Mouse (Mus musculus): ENCODE measurements around the gene Sync. TPM values are rescaled to one million over a fixed set of nuclear protein-coding genes. Genes with fewer than 3 reads are reported as not detected.
A peak's percentile ranks its signal among the peaks of the same experiment; 100 is the strongest.

Gene Sync
- total RNA-seq, 2 experiments from 2014 or later = 4.2 to 7.4 TPM

DNA sequence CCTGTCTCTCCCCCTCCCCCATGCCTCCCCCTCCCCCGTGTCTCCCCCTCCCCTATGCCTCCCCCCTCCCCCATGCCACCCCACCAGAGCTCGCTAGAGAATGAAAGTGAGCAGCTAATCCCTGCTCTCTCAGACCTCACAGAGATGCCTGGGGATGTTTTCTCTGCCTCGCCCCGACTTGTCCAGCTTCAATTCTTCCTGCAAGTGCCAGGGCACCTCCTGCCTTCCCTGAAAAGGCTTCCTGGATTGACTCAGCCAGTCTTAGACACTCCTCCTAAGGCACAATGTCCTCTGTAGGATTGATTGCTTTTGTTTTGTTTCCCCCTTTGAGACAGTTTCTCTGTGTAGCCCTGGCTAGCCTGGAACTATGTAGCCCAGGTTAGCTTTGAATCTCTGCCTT, 26.2 kb upstream of the Sync start, which contains the start of gene C77080:
C77080 (minus strand) TSS at position 209 of the 400 bp plus-strand sequence.
- no peak for DNase-seq

DNA sequence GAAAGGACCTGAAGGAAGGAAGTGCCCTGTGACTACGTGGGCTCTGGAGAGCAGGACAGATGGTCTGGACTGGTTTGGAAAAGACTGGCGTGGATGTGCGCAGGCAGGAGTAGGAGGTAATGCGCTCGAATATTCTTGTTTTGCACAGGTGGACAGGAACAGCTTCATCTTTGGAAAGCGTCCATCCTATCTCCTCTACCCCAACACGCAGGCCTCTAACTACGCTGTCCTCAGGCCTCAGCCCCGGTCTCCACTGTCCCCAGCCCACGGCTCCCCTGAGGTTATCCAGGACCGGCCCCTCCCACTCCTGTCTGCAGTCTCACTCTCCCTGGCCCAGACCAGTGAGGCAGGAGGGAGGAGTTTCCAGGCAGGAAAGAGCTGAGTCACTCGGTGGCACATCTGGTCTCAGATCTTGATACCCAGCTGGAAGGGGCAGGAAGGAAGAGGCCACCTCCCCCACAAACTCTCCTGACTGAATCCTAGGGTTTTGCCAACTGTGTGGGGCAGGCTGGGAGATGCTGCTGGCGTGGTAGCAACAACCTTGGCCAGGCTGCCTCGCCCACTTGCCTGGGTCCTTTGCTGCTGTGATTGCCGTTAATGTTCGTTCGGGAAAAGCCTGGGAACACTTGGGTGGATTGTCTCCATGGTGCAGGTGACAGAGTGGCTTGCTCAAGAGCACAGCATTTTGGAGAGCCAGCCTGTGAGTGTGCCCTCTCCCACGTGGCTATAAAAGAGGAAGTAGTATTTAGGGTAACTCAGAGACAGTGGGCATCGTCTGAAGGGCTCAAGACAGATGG, 24.0 kb upstream of the Sync start:
- peak; percentile 68 for DNase-seq

DNA sequence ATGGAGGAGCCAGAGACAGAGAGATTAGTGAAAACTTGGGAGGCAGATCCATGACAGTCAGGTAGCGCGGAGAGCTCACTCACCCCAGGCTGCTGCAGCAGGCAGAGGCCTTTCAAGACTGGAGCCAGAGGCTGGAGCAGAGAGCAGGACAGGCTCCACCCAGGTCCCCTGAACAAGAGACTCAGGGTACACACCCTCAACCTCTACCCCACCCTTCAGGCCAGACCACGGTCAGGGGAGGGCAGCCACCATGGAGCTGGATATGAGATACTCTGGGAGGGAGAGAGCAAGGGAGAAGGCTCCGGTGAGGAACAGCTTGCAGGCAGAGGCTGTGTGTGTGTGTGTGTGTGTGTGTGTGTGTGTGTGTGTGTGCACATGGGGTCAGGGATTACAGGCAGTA, 21.2 kb upstream of the Sync start:
- DNase-seq = no peak

DNA sequence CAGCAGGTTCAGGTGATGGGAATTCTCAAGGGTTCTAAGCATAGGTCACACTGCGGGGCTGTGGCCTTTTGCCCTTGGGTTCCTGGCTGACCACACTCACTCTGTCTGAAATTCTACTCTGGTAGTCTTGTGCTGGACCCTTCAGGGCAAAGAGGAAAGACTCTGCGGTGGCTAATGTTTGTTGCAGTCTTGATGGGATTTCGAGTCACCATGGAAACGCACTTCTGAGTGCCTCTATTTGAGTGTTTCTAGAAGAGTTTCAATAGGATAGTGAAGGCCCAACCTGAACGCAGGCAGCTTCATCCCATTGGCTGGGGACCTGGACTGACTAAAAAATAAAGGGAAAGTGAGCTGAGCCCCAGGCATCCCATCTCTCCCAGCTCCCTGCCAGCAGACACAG, 20.6 kb upstream of the Sync start:
- DNase-seq = no peak

DNA sequence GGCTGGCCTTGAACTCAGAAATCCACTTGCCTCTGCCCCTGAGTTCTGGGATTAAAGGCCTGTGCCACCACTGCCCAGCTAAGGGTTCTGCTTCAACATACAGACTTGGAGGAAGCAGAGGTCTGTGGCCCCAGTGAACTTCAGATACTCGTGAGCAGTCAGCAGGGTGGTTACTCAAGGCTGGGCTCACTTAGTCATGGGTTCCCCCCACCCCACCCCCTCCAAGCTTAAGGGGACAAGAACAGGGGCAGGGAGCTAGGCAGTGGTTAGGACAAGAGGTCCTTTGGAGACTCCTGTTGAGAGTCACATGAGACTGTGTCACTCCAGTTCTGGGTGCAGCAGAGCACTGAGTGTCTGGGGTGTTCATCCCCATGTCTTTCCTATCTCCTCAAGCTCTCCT, 18.7 kb upstream of the Sync start:
- DNase-seq = no peak

DNA sequence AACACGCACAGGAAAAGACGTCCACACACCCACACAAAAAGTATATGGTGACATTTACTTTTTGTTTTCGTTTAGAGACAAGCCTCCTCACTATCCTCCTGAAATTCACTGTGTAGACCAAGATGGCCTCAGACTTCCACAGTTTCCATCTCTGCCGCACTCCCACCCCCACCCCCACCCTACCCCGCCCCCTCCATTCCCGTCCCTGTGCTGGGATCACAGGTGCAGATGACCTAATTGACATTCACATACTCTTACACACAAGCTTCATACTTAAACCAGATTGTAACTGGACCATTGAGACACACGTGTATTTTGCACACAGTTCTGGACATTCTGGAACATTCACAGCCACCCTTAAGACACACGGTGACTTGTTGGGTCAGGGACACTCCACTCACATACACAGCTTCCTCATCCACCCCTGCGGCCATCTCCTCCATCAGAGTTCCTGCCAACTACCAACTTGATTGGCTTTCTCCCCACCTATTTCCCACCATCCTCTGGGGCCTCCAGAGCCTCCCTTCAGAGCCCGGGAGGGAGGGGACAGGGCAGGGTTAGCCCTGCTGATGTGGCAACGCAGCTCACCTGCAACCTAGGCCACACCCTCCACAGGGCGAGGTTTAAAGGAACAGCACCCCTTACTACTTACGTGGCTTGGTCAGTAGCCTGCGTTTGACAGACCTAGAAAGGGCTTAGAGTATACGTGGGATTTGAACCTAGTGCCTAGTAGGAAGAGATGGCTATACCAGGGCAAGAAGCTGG, 15.2 kb upstream of the Sync start:
- DNase-seq = no peak

DNA sequence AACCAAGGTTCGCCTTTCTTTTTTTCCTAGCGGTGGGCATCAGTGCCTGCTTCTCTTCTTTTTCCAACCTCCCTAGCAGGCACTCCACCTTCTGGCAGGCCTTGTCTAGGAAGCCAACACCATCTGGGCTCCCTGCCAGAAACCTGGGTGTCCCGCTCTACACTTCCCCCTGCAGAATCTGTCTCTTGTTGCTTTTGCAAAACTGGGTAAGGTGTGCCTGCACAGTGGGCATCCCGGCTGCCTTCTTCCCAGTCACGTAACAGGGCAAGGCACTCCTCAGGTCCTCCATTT, 14.7 kb upstream of the Sync start:
- DNase-seq = peak; percentile 81

DNA sequence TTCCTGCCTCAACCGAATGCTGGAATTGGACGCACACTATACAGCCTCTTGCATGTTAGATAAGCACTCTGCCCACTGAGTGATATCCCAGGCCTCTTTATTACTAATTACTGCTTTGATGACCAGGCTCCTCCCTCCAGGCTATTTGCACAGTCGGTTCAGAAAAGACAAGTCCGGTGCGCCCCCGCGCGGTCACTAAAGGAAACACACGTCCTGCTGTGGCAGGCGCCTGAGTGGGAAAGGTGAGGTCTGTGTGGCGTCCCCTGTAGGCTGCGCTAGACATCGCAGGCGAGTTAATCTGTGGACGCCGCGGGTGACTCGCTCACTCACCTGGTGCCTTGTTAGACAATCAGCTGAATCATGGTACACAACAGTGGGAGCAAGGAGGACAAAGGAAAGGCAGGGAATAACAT, 11.0 kb upstream of the Sync start:
- DNase-seq = peak; percentile 98

DNA sequence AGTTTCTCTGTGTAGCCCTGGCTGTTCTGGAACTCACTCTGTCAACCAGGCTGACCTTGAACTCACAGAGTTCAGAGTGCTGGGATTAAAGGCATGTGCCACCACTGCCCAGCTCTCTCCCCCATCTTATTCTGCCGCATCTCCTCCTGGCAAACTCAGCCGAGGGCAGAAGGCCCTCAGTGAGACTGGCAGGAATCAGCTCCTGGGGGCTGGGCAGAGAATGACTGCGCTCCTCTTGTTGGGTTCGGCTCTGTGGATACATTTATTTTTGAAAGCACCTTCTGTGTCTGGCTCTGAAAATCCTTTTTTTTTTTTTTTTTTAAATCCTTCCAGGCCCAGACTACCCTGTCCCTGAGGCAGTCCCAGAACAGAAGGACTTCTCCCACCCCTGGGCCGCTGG, 4.6 kb upstream of the Sync start:
- DNase-seq = no peak

DNA sequence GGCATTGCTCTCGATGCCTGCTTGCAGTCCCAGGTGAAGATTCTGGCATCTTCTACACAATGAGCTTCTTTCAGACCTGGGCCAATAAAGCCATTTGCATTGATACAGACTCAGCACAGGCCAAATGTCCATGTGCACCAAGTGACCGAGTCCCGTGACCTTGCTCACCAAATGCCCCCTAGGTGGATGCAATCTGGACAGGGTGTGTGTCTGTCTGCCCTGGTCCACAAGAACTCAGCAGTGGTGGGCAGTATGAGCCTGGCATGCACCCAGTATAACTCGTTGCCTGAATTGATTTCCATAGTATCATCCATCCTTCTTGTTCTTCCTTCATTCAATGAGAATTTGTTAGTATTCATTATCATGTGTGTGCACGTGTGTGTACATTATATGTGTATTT, 4.2 kb upstream of the Sync start:
- DNase-seq = no peak

DNA sequence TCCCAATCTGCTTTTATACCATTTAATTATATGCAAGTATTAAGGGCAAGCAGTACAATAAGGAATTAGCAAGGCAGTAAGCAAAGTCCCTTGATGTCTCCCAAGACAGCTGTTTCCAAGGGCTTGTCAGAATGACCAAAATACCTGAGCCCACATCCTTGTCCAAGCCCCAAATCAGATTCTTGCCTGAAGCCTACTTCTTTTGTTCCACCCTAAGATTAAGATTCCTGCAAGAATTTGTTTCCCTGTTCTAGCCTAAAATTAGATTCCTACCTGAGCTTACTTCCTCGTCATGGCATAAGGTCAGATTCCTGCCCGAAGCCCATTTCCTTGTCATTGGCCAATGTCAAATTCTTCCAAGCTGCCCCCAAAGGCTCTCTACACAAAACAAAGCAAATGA, 2.7 kb upstream of the Sync start:
- no peak for DNase-seq

DNA sequence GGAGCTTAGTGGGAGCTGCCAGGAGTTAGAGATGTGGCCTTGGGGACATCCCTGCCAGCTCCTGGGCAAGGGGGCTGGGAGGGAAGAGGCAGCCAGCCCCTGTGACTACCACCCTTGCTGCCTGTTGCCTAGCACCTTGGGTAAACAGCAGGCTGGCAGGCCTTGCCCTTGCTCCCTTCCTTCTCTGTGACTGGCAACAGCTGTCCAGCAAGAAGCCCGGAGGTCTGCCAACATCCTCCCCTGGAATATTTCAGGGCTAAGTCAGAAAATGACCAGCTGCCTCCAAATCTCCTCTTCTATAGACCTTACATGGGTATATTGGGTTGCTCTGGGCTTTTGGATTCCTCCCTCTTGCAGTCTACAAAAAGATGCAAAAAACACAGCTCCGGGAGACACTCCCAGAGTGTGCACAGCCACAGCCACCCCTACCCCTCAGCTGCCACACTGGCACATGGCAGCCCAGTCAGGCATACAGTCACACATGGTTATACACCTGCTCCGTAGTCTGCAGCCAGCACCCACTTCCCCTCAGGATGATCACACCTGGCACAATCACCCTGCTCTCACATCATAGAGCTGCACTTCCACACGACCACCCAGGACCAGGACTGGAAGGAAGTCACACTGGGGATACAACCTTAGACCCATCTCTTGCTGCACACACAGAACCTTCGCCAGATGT, 1.3 kb upstream of the Sync start:
- DNase-seq = no peak

DNA sequence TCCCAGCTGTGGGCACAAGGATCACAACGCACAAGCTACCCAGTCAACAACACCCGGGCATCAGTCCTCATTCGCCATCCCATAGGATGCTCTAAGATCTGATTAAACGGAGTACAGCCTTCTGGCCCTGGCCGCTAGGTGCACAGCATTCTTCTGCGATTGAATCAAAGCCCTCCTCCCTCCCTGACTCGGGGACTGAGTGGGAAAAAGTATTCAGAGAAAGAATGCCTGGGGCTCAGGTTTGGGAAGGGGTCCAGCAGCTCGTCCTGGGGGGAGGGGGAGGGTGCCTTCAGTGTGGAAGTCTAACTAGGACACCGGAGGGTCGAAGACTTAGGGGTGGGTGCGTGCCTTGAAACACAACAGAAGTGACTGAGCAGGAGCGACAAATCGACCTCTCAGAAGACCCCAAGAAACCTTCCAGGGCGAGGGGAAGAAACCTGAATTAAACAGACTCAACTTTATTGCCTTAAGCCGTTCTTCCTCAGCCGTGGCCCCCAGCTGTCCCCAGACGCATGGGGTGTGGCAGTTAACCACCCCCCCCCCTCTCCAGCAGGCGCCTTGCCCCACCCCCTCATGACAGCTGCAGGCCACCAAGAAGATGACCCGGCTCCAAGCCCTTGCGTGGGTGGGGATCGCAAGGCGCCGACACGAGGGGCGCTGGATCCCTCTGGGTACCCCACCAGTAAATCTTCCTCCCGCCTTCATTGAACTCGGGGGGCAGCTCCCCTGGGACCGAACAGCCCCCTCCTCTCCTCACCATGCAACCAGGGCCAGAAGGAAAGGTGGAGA, 540 bp upstream of the Sync start:
- no peak for DNase-seq

DNA sequence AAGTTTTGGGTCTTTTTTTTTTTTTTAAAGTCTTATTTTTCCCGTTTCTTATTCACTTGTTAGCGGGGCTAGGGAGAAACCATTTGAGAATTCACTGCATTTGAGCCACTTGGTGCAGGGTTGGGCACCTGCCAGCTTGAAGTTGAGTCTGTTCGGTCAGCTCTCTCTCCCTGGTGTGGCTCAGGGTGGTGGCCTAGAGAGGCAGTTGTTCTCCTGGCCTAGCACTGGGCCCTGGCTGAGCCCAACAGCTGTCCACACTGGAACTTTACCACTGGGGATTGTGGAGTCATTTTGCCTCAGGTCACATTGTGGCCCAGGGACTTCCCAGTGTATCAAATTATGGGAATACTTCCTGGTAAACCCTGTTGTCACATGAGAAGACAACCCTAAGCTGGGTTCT, 650 bp downstream of the Sync start:
- DNase-seq = peak; percentile 64

DNA sequence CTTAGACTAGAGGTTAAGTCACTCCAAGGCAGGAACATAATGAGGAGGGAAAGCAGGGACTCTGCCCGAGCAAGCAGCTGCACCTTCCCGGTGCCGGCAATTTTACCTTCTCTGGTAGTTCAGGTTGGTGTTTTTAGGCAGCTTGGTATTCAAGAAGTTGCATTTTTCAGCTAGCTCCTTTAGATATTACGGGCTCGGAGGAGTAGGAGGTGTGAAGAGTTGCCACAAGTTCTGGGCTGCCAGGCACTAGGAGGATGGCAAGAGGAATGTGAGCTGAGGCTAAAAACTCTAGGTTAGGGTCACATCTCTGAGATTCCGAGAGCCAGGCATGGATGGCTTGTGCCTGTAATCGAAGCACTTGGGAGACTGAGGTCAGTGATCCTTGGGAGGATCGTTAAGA, 2.3 kb downstream of the Sync start:
- no peak for DNase-seq

DNA sequence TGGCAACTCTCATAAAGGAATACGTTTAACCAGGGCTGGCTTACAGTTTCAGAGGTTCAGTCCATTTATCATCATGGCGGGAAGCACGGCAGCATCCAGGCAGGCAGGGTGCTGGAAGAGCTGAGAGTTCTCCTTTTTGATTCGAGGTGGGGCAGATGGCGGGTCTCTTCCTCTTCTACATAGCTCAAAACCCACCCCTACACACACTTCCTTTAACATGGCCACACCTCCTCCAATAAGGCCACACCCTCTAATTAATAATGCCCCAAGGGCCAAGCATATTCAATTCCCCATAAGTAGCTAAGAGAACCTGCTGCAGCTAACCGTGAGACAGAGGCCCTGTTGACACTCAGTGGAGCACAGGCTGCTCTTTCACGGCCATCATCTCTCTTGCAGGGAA, 5.4 kb downstream of the Sync start:
- DNase-seq = no peak

DNA sequence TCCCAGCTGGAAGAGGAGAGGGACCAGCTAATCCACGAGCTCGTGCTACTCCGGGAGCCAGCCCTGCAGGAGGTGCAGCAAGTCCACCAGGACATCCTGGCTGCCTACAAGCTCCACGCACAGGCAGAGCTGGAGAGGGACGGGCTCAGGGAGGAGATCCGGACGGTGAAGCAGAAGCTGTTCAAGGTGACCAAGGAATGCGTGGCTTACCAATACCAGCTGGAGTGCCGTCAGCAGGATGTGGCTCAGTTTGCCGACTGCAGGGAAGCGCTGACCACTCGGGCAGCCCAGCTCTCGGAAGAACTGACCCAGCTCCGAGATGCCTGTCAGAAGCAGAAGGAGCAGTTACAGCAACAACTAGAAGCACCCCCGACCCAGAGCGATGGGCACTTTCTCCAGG, 6.3 kb downstream of the Sync start:
- DNase-seq = no peak

DNA sequence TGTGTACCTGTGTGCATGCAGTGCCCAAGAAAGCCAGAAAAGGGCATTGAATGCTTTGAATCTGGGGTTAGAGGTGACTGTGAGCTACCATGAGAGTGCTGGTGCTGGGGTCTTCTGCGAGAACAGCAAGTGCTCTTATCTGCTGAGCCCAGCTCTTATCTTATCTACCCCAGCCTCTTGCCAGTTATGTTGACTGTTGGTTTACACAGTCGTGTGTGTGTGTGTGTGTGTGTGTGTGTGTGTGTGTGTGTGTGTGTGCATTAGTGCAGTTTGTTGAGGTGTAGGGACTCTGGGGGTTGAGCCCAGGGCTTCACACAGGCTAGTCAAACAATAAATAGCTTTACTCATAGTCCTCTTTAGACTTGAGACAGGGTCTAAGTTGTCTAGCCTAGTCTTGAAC, 7.8 kb downstream of the Sync start:
- DNase-seq = no peak

DNA sequence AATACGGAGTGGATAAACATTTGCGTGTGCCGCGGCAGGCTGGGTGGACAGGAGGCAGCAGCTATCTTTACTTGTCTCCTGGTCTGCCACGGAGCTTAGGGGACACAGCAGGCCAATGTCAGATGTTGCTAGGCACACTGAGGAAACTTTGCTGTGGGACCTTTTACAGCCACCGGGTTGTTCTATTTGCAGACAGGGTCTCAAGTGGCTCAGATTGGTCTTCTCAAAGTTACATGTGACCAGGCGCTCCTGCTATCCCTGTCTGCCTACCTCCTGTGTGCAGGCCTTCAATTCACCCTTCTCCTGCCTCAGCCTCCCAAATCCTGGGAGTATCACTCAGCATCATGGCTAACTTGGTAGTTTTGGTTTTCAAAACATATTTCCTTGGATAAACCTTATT, 8.6 kb downstream of the Sync start:
- no peak for DNase-seq

DNA sequence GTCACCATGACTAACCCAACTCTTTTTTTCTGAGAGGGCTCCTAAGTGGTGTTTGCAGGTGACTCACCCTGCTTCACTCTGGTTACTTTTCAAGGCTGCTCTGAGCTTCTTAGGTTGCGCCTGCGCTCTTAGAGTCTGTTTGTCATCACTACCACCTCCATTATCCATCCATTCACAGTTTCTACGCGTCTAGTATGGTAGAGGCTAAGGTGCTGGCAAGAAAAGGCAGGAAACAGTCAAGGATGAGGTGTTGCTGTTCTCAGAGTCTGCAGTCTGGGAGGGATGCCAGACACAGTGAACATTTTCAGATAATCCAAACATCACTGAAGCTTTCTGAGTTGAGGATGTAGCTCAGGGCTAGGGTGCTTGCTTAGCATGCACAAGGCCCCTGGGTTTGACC, 10.3 kb downstream of the Sync start:
- DNase-seq = peak; percentile 15

DNA sequence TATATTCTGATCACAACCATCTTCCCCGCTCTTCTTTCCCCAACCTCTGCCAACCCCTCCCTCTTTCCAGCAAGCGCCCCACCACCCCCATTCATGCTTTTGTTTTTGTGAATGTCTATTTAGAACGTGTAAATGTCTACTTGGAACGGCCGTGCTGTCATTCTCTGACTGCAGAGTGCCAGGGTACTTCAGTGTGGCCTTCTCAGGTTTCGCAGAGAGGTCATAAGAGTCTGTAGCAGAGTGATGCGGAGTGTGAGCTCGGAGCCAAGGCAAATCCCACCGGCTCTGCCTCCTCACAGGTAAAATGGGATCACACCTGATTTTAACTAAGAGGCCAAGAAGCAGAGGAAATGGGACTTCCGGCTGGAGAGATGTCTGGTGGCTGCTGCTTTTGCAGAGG, 11.7 kb downstream of the Sync start:
- no peak for DNase-seq

DNA sequence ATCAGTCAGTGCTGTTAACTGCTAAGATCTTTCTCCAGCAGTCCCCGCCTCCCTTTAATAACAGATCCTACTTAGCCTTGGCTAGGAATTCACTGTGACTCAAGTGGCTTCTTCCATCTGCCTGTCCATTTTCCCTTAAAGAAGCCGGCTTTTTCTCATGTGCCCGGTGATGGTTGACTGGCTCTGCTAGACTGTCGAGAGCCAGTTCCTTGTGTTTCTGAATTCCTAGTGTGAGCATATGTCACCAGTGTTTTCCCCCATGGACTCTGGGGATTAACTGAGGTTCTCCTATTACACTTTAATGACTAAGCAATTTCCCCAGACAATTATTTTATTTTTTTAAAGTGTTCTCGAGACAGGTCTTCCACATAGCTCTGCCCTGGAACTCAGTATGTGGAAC, 16.0 kb downstream of the Sync start:
- DNase-seq = no peak

DNA sequence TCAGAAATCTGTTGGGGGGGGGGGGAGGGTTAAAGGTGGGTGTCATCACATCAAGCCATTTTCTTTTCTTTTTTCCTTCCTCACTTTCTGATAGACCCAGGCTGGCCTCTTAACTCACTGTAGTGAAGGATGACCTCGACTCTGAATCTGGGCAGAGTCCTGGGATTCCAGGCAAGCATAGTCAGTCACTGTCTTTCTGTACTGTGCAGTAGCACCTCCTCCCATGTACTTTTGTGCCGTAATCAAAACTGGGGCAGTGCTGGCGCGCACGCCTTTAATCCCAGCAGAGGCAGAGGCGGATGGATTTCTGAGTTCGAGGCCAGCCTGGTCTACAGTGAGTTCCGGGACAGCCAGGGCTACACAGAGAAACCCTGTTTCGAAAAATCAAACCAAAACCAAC, 16.4 kb downstream of the Sync start:
- peak; percentile 51 for DNase-seq

Measured in adrenal gland, postnatal 10 days (tissue).